Mouse (Mus musculus): ENCODE results near the gene Phf20.
"Not testable (repeated sequence)": the region's sequence is repeated elsewhere in the genome, so short reads cannot be mapped to it uniquely, and the experiment has no call there.

Phf20 gene

DNA sequence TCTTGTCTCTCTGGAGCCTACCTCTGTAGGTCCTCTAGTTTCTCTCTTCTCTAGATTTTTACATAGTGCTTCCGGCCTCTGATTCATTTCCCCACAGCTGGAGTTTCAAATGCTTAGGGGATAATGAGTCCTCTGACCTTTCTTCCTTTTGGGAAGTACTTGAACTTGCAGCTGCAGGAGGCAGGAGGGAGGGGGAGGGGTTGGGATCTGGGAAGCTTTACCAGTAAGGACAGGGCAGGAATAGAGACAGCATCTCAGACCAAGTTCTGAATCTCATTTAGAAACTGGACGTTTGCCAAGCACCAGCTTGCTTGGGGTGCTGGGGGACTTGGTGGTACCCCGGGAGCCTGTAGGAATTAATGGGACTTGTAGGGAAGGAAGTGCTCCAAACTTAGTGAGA is 3.7 kb downstream of the Phf20 start:
- no peak for DNase-seq (ENCODE audit: low spot score)

DNA sequence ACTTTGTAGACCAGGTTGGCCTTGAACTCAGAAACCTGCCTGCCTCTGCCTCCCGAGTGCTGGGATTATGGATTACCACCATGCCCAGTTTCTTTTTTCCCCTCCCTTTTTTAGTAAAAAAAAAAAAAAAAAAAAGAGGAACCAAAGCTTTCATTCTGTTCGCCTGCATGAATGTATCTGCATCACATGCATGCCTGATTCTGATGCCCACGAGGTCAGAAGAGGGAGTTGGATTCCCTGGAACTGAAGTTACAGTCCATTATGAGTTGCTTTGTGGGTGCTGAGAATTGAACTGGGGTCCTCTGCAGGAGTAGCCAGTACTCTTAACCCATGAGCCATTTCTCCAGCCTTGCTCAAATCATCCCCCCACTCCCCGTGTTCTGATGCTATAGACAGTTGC is 5.2 kb downstream of the Phf20 start:
- no peak for DNase-seq (ENCODE audit: low spot score)

DNA sequence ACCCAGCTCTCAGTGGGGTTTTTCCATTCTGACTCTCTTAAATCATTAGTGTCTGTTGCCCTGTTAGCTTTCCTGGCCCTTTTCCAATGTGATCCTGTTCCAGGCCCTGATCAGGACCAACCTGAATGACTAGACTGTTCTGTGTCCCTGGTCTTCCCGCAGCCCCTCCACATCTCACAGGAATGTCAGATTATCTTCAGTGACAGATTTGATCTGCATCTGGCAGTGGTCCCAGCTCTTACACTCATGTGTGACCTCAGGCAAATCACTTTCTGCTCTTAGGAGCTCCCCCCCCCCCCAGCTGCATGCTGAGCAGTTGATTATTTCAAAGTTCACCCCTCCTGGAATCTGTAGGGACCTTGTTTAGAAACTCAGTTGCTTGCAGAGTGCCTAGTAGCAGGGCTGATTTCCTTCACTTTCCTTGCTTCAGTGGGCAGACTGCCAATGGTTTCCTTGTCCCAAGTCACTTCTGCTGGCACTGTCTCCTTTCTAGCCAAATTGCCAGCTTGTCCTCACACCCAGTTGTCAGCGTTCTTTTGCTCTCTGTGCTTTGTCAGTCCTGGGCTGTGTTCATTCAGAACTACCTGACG is 6.7 kb downstream of the Phf20 start:
- DNase-seq (ENCODE audit: low spot score), result peak; percentile 23

DNA sequence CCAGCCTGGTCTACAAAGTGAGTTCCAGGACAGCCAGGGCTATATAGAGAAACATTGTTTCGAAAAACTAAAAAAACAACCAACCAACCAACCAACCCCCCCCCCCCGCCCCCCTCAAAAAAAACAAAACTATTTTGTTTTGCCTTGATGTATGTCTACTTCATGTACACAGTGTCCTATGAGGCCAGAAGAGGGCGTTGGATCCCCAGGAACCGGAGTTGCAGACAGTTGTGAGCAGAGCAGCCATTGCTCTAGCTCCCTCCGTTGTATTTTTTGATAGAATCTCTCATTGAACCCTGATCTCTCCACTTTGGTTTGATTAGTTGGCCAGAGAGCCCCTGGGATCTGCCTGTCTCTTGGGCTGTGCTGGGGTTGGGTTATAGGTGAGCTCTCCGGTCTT is 7.7 kb downstream of the Phf20 start:
- DNase-seq (ENCODE audit: low spot score), result no peak

DNA sequence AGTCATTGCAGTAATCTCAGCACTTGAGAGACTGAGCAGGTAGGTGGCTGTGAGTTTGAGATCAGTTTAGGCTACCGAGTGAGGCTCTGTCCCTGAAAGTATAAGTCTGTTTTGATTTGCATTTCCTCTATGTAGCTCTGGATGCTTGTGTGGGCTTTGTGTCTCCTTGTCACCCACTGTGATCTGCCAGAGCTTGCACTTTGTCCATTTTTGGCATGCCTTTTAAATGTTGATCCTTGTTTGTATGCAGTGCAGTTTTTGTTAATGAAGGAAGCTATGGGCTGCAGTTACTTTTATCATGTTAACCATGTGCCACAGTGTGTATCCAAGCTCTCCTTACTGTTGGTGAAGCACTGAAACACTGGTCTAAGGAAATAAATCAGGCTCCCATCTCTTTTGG is 21.5 kb downstream of the Phf20 start:
- no peak for DNase-seq (ENCODE audit: low spot score)

DNA sequence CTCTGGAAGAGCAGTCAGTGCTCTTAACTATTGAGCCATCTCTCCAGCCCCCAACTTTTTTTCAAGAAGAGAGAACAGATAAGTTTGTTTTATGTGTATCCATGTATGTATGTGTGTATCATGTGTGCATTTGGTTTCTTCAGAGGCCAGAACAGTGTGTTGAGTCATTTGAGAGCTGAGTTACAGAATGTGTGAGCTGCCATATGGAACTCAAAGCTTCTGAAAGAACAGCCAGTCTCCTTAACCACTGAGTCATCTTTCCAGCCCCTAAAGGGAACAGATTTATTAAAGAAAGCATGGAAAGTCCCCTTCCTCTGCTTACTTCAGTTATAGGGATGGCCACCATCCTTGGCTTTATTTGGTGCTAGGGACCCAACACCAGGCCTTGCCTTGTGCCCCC is 25.8 kb downstream of the Phf20 start:
- DNase-seq (ENCODE audit: low spot score), result no peak

DNA sequence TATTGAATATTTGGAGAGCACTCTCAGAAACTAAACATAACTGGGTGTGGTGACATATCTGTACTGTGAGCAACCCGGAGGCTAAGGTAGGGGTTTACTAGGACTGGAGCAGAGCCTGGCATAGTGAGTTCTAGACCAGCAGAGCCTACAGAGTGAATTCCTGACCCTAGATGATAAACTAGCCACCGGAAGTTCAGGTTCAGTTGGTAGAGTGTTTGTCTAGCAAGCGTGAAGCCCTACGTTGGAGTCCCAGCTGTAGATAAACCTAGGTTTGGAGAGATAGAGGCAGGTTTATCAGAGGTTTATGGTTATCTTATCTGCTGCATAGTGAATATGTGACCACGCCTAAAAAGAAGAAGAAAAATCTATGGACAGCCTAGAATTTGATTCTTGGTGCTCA is 27.8 kb downstream of the Phf20 start:
- no peak for DNase-seq (ENCODE audit: low spot score)

DNA sequence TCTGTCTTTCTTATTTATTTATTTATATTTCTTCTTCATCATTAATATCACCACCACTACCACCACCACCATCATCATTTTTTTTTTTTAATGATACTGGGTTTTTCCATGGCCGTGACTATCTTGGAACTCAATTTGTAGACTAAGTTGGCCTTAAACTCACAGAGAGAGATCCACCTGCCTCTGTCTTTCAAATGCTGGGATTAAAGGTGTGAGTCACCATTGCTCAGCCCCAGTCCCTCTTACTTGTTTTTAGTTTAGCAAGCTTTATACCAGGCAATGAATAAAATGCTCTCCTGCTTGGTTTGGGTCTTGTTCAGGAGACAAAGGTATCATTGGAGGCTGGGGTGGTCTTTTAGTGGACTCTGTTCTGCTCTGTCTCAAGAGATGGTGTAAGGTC is 31.4 kb downstream of the Phf20 start:
- no peak for DNase-seq (ENCODE audit: low spot score)

DNA sequence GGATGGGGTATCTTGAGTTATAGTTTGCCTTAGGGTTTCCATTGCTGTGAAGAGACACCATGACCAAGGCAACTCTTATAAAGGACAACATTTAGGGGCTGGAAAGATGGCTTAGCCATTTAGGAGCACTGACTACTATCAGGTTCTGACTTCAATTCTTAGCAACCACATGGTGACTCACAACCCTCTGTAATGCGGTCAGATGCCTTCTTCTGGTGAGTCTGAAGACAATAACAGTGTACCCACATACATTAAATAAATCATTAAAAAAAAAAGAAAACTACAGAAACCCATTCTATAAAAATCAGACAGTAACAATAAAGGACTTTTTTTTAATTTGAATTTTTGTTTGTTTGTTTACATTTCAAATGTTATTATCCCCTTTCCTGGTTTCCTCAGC is 32.9 kb downstream of the Phf20 start:
- DNase-seq (ENCODE audit: low spot score), result no peak

DNA sequence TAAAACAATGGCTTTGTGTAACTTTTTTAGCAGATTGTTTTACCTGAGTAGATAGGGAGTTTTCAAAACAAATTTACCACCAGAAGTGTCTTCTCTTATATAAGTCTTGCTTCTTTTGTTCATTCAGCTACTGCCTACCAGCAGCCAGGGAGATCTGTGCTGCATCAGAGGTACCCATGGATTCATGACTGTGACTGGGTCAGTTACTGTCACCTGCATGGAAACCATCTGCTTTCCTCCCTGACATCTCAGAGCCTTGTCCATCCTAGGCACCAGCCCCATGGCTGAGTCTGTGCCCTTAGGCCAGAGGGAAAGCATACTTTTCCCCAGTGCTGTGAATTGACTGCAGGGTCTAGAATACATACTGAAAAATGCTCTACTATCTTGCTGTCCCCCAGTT is 35.1 kb downstream of the Phf20 start:
- DNase-seq (ENCODE audit: low spot score), result no peak

DNA sequence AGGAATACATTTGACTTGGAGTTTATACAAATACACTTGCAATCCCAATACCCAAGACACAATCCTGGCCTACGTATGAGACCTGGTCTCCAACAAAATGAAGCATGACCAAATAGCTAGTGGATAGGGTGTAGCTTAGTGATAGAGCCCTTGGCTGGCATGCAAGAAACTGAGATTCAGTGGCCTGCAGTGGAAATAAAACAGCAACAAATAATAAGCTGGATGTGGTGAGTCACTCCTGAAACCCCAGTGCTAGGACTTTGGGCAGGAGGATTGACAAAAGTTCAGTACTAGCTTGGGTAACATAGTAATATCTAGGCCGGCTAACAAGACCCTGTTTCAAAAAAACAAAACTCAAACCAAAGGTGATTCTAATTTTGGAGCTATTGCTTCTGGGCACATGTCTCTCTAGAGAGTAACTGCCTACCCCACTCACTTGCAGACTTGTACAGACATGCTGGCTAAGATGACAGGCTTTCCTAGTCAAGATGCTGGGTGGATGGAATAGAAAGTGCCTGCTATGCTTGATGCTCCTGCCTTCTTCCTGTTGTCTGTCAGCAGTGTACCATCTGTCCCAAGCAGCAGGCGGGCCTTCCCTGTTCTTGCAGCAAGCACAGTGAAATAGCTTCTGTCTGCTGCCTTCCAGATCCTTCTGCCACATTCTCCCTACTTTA is 37.1 kb downstream of the Phf20 start:
- no peak for DNase-seq (ENCODE audit: low spot score)

DNA sequence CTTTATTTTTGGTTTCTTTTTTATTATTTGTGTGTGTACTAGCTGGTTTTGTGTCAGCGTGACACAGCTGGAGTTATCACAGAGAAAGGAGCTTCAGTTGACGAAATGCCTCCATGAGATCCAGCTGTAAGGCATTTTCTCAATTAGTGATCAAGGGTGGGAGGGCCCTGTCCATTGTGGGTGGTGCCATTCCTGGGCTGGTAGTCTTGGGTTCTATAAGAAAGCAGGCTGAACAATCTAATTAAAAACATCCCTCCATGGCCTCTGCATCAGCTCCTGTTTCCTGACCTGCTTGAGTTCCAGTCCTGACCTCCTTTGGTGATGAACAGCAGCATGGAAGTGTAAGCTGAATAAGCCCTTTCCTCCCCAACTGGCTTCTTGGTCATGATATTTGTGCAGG is 37.8 kb downstream of the Phf20 start:
- not testable (repeated sequence) for DNase-seq (ENCODE audit: low spot score)

DNA sequence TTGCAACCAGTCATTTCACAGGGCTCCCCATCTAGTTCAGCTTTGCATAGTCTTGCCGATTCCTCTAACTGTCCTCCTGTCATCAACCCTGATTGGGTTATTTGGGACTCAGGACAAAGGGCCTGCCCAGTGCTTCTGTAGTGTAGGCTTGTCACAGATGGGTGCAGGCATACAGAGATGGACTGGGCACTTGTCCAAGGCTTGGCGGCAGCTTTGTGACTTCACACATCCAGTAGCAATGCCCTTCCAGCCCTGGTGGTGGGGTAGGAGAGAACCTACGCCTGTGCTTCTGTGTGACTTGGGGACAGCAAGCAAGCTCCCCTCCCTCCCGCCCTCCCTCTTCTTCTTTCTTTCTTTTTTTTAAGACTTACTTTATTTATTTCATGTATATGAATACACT is 39.6 kb downstream of the Phf20 start:
- DNase-seq (ENCODE audit: low spot score), result peak; percentile 11

DNA sequence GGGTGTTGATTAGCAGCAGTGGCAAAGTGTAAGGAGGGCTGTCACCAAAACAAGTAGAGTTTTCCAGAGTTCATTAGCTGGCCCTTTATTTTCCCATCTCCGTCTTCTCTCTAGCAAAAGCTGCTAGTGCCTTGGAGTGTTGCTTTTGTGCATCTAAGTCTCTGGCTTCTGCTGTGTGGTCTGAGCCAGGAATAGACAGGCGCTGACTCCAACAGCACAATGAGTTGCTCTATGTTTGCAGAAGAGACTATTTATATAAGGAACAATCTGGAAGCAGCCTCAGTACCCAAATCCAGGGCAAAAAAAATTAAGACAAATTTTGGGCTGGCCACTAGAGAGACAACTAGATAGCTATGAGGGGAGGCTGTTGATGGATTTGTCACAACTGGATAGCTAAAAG is 45.4 kb downstream of the Phf20 start:
- DNase-seq (ENCODE audit: low spot score), result no peak

DNA sequence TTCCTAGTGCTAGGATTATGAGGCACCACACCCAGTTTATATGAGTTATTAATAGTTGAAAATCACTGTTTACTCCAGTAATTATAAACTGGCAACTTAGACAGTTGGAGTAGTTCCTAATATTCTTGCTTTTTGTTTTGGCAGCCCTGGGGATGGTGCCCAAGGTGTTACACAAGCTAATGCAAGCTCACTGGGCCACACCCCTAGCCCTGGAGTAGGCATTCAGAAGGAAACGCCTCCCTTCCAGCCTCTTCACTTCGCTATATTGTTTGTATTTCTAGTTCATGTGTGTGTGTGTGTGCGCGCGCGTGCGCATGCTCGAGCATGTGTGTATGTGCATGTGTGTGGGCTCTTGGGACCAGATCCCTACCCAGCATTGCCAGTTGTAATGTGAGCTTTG is 46.7 kb downstream of the Phf20 start:
- DNase-seq (ENCODE audit: low spot score), result no peak

DNA sequence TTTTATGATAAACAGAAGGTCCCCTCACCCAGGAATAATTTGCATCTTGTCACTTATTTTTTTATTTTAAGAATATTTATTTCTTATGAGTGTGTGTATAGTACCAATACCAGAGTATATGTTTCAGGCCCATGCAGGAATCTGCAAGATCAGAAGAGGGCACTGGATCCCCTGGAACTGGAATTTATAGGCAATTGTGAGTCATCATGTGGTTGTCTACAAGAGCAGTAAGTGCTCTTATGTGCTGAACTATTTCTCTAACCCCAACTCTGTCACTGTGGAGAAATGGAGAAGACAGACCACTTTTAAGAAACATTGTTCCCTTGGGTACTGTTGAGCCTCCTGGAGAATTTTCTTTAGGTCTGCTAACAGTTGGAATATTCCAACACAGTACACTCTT is 51.3 kb downstream of the Phf20 start:
- DNase-seq (ENCODE audit: low spot score), result no peak

DNA sequence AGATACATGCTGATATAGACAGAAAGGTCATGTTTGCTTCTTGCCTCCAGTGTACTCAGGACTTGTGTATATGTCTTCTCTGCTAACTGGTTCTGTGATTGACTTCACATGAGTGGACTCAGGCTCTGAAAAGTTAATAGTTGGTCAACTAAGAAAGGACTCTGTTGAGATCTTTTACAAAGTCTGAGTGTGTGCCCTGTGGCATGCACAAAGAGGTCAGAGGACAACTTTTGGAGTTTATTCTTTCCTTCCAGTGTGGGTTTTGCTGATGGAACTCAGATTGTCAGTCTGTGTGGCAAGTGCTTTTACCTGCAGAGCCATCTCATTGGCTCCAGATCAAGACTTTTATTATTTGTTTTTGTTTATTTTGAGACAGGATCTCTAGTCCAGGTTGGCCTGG is 54.5 kb downstream of the Phf20 start:
- DNase-seq (ENCODE audit: low spot score), result no peak

DNA sequence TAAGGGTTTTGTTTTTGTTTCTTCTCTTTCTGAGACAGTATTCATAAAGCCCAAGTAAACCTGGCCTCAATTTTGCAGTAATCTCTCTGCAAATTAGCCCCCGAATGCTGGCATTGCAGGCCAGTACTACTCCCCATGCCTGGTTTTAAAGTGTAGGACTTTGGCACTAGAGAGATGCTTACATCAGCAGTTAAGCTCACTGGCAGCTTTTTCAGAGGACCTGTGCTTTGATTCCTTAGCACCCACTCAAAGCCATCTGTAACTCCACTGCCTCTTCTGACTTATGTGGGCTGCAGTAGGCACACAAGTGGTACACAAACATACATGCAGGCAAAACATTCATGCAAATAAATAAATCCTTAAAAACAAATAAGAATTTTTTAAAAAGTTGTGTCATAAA is 55.0 kb downstream of the Phf20 start:
- DNase-seq (ENCODE audit: low spot score), result no peak

DNA sequence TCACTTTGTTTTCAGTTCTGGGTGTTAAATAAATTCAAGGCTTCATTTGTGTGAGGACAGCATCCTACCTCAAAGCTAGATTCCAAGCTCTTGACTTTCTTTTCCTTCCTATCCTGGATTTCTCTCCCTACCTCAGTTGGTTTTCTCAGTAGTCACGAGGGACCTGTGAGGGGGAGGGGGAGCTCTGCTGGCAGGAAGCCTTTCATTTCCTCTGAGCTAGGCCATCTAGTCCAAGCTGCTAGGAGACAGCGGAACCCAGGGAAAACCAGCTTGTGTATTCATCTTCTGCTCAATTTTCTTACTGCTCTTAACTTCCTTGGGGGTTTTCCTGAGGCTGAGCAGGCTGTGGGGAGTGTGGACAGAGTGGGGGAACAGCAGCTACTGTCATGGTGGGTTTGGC is 60.8 kb downstream of the Phf20 start:
- no peak for DNase-seq (ENCODE audit: low spot score)

DNA sequence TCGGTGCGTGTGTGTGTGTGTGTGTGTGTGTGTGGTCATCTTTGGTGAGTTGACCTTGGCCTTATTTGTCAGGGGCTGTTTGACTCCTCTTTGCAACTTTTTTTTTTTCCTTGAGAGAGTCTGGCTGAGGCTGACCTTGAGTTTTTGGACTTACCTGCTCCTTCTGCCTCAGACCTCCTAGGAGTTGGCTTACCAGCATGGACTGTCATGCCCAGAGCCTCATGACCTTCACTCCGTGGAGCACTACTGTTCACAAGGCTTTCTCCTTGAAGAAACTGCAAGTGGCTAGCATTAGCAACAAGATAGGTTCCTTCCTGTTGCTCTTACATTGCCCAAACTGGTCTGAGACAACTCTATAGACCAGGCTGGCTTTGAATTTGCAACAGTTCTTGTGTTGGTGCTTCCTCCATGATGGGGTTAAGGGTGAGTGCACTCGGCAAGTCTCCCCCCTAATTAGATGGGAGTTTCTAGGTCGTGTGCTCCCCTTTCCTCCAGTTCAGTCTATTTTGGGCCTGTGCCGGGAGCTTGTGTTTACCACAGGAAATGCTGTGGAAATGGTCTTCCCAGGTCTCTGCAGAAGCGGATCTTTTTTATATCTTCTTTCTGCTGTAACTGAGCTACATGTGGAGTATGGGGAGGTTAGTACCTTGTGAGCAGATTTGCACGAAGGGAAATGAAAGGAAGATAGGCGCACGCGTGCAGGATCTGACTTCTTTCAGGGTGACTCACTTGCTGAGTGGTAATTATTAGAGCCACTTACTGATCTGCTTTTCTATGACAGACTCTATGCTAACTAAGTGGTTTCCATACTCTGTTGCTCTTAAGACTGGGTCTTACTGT is 61.9 kb downstream of the Phf20 start:
- no peak for DNase-seq (ENCODE audit: low spot score)

DNA sequence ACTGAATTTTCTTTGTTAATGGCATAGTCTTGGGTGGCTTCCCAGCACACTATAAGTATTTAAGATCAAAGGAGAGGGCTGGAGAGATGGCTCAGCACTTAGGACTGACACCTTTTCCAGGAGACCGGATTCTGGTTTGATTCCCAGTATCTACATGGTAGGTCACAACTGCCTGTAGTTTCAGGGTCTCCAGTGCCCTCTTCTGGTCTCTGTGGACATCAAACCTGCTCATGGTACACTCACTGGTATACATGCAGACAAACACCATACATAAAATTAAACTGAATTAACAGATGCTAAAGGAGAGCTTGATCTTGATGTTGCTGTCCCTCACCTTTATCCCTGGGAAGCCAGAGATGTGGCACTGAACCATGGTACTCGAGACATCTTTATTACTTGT is 64.7 kb downstream of the Phf20 start:
- DNase-seq (ENCODE audit: low spot score), result no peak

DNA sequence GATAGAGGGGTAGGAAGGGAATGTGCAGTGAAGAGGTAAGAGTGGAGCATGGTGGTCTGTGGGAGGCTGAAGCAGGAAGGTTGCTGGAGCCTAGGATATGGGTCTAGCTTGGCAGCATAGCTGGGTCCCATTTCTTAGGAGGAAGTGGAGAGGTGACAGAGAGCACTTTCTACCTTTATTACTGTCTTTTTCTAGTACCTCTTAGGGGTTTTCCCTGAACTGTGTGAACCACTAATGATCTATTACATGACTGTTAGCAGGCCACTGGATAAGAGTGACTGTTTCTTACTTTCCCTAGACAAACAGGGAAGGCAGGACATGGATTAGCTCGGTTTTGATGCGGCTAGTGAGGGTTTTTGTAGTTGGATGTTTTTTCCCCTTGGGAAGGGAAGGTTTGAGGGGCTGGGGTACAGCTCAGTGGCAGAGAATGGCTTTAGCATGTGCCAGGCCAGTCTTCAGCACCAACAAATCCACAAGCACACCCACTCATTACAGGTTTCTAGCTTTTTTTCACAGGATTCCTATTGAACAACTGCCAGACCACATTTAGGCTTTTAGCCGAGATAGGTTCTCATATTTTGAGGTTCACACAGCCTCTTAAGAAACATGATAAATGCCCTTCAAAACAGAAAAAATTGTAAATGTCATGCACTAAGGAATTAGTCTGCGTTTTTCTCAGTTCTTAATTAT is 67.1 kb downstream of the Phf20 start:
- no peak for DNase-seq (ENCODE audit: low spot score)

DNA sequence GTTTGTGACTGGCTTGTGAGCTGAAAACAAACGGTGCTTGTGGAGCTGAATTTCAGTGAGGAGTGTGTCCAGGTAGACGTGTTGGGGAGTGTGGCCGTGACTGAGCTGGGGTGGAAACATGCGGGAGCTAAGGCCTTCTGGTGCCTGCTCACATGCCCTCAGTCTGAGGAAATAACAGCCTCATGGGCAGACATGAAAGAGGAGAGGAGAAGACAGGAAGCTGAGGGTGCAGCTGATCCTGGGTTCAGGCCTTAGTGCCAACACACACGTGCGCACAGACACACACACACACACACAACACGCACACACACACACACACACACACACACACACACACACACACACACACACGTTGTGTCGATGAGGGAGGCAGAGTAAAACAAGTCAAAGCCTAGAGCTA is 71.4 kb downstream of the Phf20 start:
- no peak for DNase-seq (ENCODE audit: low spot score)
